Mouse (Mus musculus): ENCODE results near the gene Il23a.

DNA sequence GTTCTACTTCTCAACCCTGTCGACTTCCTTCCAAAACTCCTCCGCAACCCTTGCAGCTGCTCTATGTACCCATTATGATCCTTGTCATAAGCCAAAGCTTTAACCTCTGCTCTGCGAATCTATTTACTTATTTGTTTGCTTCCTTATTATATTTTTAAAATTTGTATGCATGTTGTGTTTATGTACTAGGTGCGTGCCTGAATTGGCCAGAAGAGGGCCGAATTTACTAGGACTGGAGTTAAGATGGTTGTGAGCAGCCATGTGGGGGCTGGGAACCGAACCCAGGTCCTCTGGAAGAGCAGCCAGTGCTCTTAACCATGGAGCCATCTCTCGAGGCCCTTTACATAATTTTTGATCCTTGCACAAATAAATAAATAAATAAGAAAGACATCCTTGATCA is 27.7 kb downstream of the Il23a start:
- TF ChIP-seq POLR2A (IDR thresholded peaks at IDR 0.05; ENCODE audit: insufficient read length, low read depth): no peak
- no peak for TF ChIP-seq POLR2AphosphoS2 (IDR thresholded peaks at IDR 0.05; ENCODE audit: insufficient read length, low read depth)
- TF ChIP-seq MAX (IDR thresholded peaks at IDR 0.05; ENCODE audit: low read depth): no peak
- no peak for TF ChIP-seq TCF12 (IDR thresholded peaks at IDR 0.05; ENCODE audit: insufficient read depth, poor library complexity, severe bottlenecking)
- no peak for TF ChIP-seq USF1 (IDR thresholded peaks at IDR 0.05; ENCODE audit: low read depth)
- no peak for TF ChIP-seq E2F4 (IDR thresholded peaks at IDR 0.05; ENCODE audit: insufficient read depth)
- no peak for TF ChIP-seq CEBPB (IDR thresholded peaks at IDR 0.05; ENCODE audit: insufficient read depth, poor library complexity, severe bottlenecking)
